Mouse (Mus musculus): ENCODE measurements at regions not wholly inside any gene's neighbourhood (a gene's known extent, or its start where the extent isn't known, plus 50 kb on each side); places are given as distances from the start of the nearest gene placed in this dataset.

DNA sequence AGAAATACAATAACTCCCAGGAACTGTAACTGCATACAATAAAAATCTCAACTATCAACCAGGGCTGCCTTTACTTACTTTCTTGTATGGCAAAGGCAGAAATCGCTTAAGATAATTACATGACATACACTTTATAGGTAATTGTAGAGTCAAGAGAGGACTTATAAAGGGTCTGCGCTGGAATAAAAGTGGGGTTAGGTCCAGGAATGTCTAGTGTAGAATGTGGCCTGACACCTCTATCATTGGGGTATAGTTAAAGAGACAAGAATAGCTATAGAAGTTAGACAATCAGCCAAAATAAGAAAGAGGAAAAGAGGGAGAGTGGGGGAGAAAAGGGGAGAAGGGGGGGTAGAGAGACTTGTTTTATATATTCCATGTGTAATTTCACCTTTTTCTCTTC lies 144.8 kb upstream of the Gimd1 start:
- no peak for DNase-seq (ENCODE audit: low spot score in 2 of 2)

DNA sequence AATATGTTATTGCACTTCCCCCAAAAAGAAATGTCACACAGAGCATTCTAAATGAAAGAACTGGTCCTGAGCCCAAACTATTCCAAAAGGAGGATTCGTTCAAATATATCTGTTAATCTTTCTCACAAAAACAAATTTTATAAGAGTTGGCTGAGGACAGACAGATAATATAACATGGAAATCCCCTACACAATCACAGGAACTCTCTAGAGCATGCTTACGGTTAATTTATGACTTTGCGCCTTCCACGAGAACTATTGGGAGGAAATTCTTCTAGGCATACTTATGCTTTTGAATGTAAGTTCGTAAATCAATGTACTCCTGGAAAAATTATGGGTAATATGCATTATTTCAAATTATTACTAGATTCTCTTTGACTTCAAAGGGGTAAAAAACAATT lies 144.1 kb upstream of the Gimd1 start:
- DNase-seq (ENCODE audit: low spot score in 2 of 2) = no peak

- DNase-seq (ENCODE audit: low spot score in 2 of 2) = peak in 1 of 2 experiments; percentile 4
Measured at GRCm38 (mm10) chr3:132506095-132506494, 123.5 kb upstream of the Gimd1 start.

DNA sequence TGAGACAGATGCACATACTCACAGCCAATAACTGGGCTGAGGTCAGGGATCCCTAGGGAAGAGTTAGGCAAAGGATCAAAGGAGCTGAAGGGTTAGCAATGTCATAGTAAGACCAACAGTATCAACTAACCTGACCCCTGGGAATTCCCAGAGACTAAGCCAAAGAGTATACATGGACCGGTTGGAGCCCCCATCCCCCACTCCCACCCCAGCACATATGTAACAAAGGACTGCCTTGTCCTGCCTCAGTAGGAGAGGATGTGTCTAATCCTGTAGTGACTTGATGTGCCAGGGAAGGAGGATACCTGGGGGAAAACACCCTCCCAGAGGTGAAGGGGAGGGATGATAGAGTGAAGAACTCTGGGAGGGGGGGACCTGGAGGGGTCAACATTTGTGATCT lies 119.4 kb upstream of the Gimd1 start:
- no peak for DNase-seq (ENCODE audit: low spot score in 2 of 2)

- DNase-seq (ENCODE audit: low spot score in 2 of 2) = no peak
Measured at GRCm38 (mm10) chr3:132512526-132513102, 117.0 kb upstream of the Gimd1 start.

GRCm38 (mm10) chr3:132533323-132533904 lies 96.2 kb upstream of the Gimd1 start:
- DNase-seq (ENCODE audit: low spot score in 2 of 2) = no peak

DNA sequence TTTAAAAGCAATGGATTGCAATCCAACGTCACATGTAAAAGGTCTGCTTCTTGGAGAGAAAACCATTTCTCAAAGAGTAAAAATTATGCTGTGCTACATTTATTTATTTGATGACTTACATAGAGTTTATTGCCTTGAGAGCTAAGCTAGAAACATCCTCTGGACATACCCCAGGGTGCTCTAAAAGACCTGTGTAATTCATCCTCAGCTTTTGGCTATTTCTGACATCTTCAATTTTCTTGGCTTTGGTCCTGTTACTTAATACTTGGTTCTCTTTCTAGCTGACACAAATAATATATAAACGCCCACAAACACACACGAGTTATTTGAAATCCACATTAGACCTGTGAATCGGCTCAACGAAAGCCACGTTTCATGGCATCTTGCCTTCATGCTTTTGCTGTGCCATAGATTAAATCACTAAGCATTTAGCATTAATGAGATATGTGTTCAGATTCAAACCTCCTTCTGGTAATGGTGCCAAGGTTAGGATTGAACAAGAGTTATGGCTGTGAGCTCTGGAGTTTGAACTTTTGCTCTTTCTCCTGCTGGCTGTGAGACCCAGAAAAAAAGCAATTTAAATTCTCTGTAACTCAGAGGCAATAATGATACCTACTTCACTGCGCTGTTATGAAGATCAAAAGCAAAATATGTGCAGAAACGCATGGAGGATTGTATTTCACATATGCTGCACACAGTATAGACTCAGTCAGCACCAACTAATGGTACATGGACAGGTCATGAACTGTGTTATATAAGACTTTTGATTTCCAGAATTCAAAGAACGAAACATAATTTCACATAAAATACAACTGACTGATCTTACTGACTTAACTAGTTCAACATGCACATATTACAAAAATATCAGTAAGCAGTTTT lies 89.6 kb upstream of the Gimd1 start:
- no peak for DNase-seq (ENCODE audit: low spot score in 2 of 2)

DNA sequence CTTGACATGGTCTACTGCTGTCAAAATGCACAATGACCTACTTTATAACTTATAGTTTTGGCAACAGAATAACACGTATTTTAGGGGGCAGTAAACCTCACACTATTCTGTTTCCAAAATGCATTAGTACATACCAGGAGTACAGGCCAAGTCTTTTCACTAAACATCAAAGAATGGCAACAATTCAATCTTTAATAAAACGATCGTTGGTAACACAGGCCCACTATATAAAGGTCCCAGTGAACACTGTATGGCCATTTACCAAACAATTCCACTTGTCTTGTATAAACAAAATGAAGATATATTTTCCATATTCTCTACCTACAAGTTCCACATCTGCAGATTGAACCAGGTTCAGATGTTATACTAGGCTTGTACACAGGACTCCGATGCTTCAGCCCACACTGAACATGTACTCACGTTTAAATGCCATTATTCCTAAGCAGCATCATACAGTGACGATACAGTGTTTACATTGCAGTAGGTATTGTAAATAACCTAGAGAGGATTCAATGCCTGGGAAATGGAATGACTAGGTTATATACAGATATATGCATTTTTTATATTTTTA lies 78.3 kb upstream of the Gimd1 start:
- no peak for DNase-seq (ENCODE audit: low spot score in 2 of 2)

GRCm38 (mm10) chr3:132565755-132566154 lies 63.9 kb upstream of the Gimd1 start:
- no peak for DNase-seq (ENCODE audit: low spot score in 2 of 2)

- DNase-seq (ENCODE audit: low spot score in 2 of 2) = no peak
Measured at GRCm38 (mm10) chr3:132566301-132566700, 63.3 kb upstream of the Gimd1 start.
